Mouse (Mus musculus) hindbrain, embryonic 16.5 days (tissue): ENCODE measurements around the gene Tmem123. TPM values are rescaled to one million over a fixed set of nuclear protein-coding genes. Genes with fewer than 3 reads are reported as not detected.

Source experiments
- ATAC-seq: fragments of 200-750 bp; cut with Nextera tagmentation; 2 replicates; pipeline ENCODE4 v1.8.0; 2017; ENCODE audit warnings: moderate TSS enrichment, moderate library complexity
- H3K27ac ChIP-seq: fragments of 300-500 bp; sonication (generic); 2 replicates; pipeline ENCODE4 v1.5.1; 2014; ENCODE audit warnings: low read depth, mild to moderate bottlenecking, control low read depth, low read length, moderate library complexity
- H3K27me3 ChIP-seq: fragments of 300-500 bp; sonication (generic); replicated peaks from 2 replicates; pipeline ENCODE4 v1.6.1; 2014; ENCODE audit warnings: low read length; ENCODE audit not compliant: control insufficient read depth, insufficient read depth
- H3K36me3 ChIP-seq: fragments of 300-500 bp; sonication (generic); 2 replicates; pipeline ENCODE4 v1.6.1; 2014; ENCODE audit warnings: mild to moderate bottlenecking, low read length, moderate library complexity, mixed read lengths; ENCODE audit not compliant: control insufficient read depth, insufficient read depth
- H3K4me1 ChIP-seq: fragments of 300-500 bp; sonication (generic); 2 replicates; pipeline ENCODE4 v1.6.1; 2014; ENCODE audit warnings: low read depth, low read length; ENCODE audit not compliant: control insufficient read depth, insufficient read depth
- H3K4me2 ChIP-seq: fragments of 300-500 bp; sonication (generic); 2 replicates; pipeline ENCODE4 v1.6.1; 2014; ENCODE audit warnings: mild to moderate bottlenecking, low read length, control low read depth, moderate library complexity
- H3K4me3 ChIP-seq: fragments of 300-500 bp; sonication (generic); 2 replicates; pipeline ENCODE4 v1.5.1; 2014; ENCODE audit warnings: mild to moderate bottlenecking, low read length, control low read depth, moderate library complexity
- H3K9ac ChIP-seq: fragments of 300-500 bp; sonication (generic); 2 replicates; pipeline ENCODE4 v1.6.1; 2014; ENCODE audit warnings: low read depth, mild to moderate bottlenecking, control low read depth, low read length, moderate library complexity
- H3K9me3 ChIP-seq: fragments of 300-500 bp; sonication (generic); 2 replicates; pipeline ENCODE4 v1.6.1; 2014; ENCODE audit warnings: mild to moderate bottlenecking, low read length, moderate library complexity; ENCODE audit not compliant: control insufficient read depth
- WGBS: fragments of 180-500 bp; shearing (Covaris S2); extraction: QIAGEN DNeasy Blood & Tissue Kit; methylation state at CpG from one replicate; pipeline ENCODE4 v1.1.7; 2014; 5-methylcytosine and 5-hydroxymethylcytosine counted together
- polyA plus RNA-seq: library from polyadenylated mRNA; unstranded; fragments of >200 nt; fragmentation: Nextera tagmentation; extraction: Ambion mirVana; gene quantifications from 2 replicates; pipeline ENCODE4 v1.2.1, GENCODE M21; 2015

Tmem123 gene
- polyA plus RNA-seq, 1 experiment from 2014 or later: 20.4 TPM

DNA sequence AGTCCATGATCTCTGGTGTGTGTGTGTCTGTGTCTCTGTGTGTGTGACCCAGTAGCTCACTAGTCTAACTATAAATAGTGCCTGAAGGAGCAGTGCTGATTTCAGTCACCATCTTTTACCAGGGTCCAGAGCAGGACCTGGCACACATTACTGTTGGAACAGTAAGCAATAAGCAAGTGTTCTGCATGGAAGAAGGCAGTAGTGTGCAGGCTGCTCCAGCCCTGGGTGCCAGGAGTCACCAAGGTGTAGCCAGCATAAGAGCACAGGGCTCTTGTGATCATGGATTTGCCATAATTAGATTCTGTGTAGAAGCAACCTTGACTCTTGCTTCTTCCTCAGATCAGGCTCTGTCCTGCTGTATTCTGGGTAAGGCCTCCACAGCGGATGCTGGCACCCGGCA, 8.5 kb downstream of the Tmem123 start:
- H3K36me3 ChIP-seq: no peaks in the 10 kb centered on the region
- H3K9ac ChIP-seq: no peak overlapping the region
- no peak overlapping the region for H3K27ac ChIP-seq
- H3K27me3 ChIP-seq: no peaks in the 10 kb centered on the region
- ATAC-seq: no peak
- WGBS: 83% methylated on average over 2 of the region's 2 CpGs
- 0 out of 2 replicates have a peak, but pooled peaks cover 2% of the 10 kb centered on the region for H3K4me1 ChIP-seq
- no peak overlapping the region for H3K4me2 ChIP-seq
- H3K4me3 ChIP-seq: no peak overlapping the region
- no peaks in the 10 kb centered on the region for H3K9me3 ChIP-seq

GRCm38 (mm10) chr9:7772773-7773454, 9.1 kb downstream of the Tmem123 start:
- no peaks in the 10 kb centered on the region for H3K27me3 ChIP-seq
- WGBS: 72% methylated on average over 4 of the region's 4 CpGs
- no peaks in the 10 kb centered on the region for H3K36me3 ChIP-seq
- no peak overlapping the region for H3K9ac ChIP-seq
- no peak overlapping the region for H3K27ac ChIP-seq
- no peak for ATAC-seq
- no peaks in the 10 kb centered on the region for H3K9me3 ChIP-seq
- H3K4me3 ChIP-seq: no peak overlapping the region
- H3K4me1 ChIP-seq: no peaks in the 10 kb centered on the region
- no peak overlapping the region for H3K4me2 ChIP-seq

- Histone ChIP-seq H3K4me2 (no peak overlapping the region), H3K36me3 (no peaks in the 10 kb centered on the region), H3K4me3 (no peak overlapping the region), H3K27ac (no peak overlapping the region), H3K9me3 (no peaks in the 10 kb centered on the region), H3K27me3 (no peaks in the 10 kb centered on the region), H3K9ac (no peak overlapping the region), H3K4me1 (no peaks in the 10 kb centered on the region)
- no peak for ATAC-seq
- WGBS: 88% methylated on average over 5 of the region's 5 CpGs
These were observed 9.8 kb downstream of the Tmem123 start for GRCm38 (mm10) chr9:7773686-7774085.

DNA sequence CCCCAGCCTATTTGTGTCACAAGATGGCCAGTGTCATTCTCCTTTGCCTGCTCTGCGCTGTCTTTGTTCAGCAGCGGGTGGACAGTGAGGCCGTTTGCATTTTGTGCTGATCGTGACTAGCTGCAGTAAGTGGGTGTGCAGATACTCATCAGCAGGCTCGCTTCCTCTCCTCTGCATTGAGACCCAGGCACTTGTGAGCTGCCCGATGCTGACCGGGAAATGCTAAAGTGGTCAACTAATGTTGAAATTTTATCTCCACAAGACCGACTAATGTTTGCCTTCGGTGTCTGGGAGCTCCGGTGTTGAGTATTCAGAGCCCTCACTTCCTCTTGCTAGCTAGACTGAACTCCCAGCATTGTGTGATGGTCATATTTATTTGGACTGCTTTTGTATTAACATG, 10.7 kb downstream of the Tmem123 start:
- H3K4me3 ChIP-seq: no peak overlapping the region
- whole genome bisulfite sequencing: 84% methylated on average over 10 of the region's 10 CpGs
- no peaks in the 10 kb centered on the region for H3K36me3 ChIP-seq
- H3K27ac ChIP-seq: no peak overlapping the region
- no peaks in the 10 kb centered on the region for H3K4me1 ChIP-seq
- no peaks in the 10 kb centered on the region for H3K27me3 ChIP-seq
- no peak overlapping the region for H3K4me2 ChIP-seq
- H3K9me3 ChIP-seq: no peaks in the 10 kb centered on the region
- no peak overlapping the region for H3K9ac ChIP-seq
- no peak for ATAC-seq

DNA sequence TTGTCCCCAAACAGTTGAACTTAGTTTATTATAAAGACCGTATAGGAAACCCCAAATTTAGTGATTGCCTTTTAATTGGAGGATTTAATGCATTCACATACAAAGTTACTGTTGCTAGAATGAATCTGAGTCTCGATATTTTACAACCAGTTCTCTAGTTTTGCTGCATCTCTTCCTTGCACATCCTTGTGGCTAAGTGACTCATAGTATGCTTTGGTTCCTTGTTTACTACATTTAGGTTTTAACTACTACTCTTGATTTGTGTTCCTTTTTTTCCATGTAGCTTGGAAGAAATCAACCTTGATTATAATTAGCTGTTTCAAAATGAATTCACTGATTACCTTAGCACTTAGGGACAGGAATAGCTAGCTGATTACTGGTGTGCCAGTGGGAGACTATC, 11.2 kb downstream of the Tmem123 start:
- WGBS: 96% methylated on average over 2 of the region's 2 CpGs
- H3K4me3 ChIP-seq: no peak overlapping the region
- H3K27me3 ChIP-seq: no peaks in the 10 kb centered on the region
- no peak overlapping the region for H3K4me2 ChIP-seq
- no peaks in the 10 kb centered on the region for H3K36me3 ChIP-seq
- H3K9me3 ChIP-seq: no peaks in the 10 kb centered on the region
- no peak overlapping the region for H3K9ac ChIP-seq
- no peak for ATAC-seq
- H3K4me1 ChIP-seq: no peaks in the 10 kb centered on the region
- H3K27ac ChIP-seq: no peak overlapping the region

DNA sequence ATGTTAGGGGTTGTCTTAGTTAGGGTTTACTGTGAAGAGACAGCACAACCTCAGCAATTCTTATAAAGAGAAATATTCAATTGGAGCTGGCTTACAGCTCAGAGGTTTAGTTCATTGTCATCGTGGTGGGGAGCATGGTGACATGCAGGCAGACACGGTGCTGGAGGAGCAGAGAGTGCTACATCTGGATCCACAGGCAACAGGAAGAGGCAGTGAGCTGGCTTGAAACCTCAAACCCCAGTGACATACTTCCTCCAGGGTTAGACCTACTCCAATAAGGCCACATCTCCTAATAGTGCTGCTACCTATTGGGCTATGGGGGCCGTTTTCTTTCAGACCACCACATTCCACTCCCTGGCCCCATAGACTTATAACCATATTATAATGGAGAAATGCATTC, 12.1 kb downstream of the Tmem123 start:
- no peak for ATAC-seq

GRCm38 (mm10) chr9:7776940-7777339, 13.1 kb downstream of the Tmem123 start:
- Histone ChIP-seq H3K9me3 (no peaks in the 10 kb centered on the region), H3K4me2 (no peak overlapping the region), H3K9ac (no peak overlapping the region), H3K27me3 (no peaks in the 10 kb centered on the region), H3K4me3 (no peak overlapping the region), H3K4me1 (no peaks in the 10 kb centered on the region), H3K27ac (no peak overlapping the region), H3K36me3 (no peaks in the 10 kb centered on the region)
- no peak for ATAC-seq
- 100% methylated on average over 1 of the region's 1 CpGs for WGBS

More for the DNA sequence above, 12.1 kb downstream of the Tmem123 start:
- Histone ChIP-seq H3K27me3 (no peaks in the 10 kb centered on the region), H3K9me3 (no peaks in the 10 kb centered on the region), H3K4me1 (no peaks in the 10 kb centered on the region), H3K9ac (no peak overlapping the region), H3K4me2 (no peak overlapping the region), H3K36me3 (no peaks in the 10 kb centered on the region), H3K4me3 (no peak overlapping the region), H3K27ac (no peak overlapping the region)
- 83% methylated on average over 3 of the region's 3 CpGs for WGBS

DNA sequence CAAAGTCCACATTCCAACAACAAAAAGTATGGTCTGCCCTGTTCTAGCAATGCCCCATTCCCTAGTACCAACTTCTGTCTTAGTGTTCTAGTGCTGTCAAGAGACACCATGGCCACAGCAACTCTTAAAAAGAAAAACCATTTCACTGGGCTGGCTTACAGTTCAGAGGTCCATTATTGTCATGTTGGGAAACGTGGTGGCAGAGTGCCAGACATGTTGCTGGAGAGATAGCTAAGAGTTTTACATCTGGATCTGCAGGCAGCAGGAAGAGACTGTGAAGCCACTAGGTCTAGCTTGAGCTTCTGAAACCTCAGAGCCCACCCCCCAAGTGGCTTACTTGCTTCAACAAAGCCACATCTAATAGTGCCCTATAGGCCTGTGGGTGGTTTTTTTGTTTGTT, 13.8 kb downstream of the Tmem123 start:
- H3K27ac ChIP-seq: no peak overlapping the region
- H3K4me2 ChIP-seq: no peak overlapping the region
- H3K9ac ChIP-seq: no peak overlapping the region
- H3K4me3 ChIP-seq: no peak overlapping the region
- no peaks in the 10 kb centered on the region for H3K4me1 ChIP-seq
- H3K36me3 ChIP-seq: no peaks in the 10 kb centered on the region
- H3K27me3 ChIP-seq: no peaks in the 10 kb centered on the region
- ATAC-seq: no peak
- WGBS: 80% methylated on average over 1 of the region's 1 CpGs
- H3K9me3 ChIP-seq: no peaks in the 10 kb centered on the region

DNA sequence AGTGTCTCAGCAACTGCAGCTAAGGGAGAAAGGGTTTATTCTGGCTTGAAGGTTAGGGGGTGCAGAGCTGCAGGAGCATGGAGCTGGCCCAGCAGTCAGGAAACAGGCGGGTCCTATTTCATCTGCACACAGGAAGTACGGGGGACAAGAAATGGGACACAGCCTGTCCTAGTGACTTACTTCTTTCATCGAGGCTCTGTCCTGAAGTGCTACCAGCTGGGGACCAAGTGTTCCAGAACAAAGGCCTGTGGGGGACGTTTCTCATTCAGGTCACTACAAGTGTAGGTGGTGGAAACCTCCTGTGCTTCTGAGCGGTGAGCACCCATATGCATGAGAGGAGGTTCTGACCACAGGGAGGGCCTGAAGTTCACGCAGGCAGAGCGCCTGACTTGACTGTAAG, 14.9 kb downstream of the Tmem123 start:
- no peaks in the 10 kb centered on the region for H3K27me3 ChIP-seq
- no peak overlapping the region for H3K4me3 ChIP-seq
- WGBS: 80% methylated on average over 7 of the region's 7 CpGs
- H3K36me3 ChIP-seq: no peaks in the 10 kb centered on the region
- H3K9me3 ChIP-seq: no peaks in the 10 kb centered on the region
- ATAC-seq: no peak
- H3K4me1 ChIP-seq: no peaks in the 10 kb centered on the region
- H3K27ac ChIP-seq: no peak overlapping the region
- no peak overlapping the region for H3K4me2 ChIP-seq
- no peak overlapping the region for H3K9ac ChIP-seq

GRCm38 (mm10) chr9:7779786-7780185, 15.9 kb downstream of the Tmem123 start:
- ATAC-seq: no peak
- 96% methylated on average over 4 of the region's 4 CpGs for WGBS

More at GRCm38 (mm10) chr9:7779786-7780185, 15.9 kb downstream of the Tmem123 start:
- no peak overlapping the region for H3K4me3 ChIP-seq
- no peaks in the 10 kb centered on the region for H3K27me3 ChIP-seq
- H3K27ac ChIP-seq: no peak overlapping the region
- no peaks in the 10 kb centered on the region for H3K4me1 ChIP-seq
- no peak overlapping the region for H3K9ac ChIP-seq
- no peak overlapping the region for H3K4me2 ChIP-seq
- H3K9me3 ChIP-seq: no peaks in the 10 kb centered on the region
- H3K36me3 ChIP-seq: no peaks in the 10 kb centered on the region
